Mouse (Mus musculus) small intestine, adult 2 months (tissue): ENCODE measurements around the gene Col6a1. TPM values are rescaled to one million over a fixed set of nuclear protein-coding genes. Genes with fewer than 3 reads are reported as not detected.

Experiments
- H3K27ac ChIP-seq: fragments of 200-500 bp; 2 replicates; pipeline ENCODE4 v1.5.1; 2012; ENCODE audit warnings: low read depth, low read length, control low read depth, inconsistent platforms; ENCODE audit not compliant: insufficient read depth
- H3K27me3 ChIP-seq: fragments of 200-500 bp; 2 replicates; pipeline ENCODE4 v1.6.1; 2012; ENCODE audit warnings: mild to moderate bottlenecking, moderate library complexity, low read length, inconsistent platforms; ENCODE audit not compliant: control insufficient read depth, insufficient read depth
- H3K36me3 ChIP-seq: fragments of 200-500 bp; 2 replicates; pipeline ENCODE4 v1.6.1; 2012; ENCODE audit warnings: mild to moderate bottlenecking, low read length, control low read depth, inconsistent platforms; ENCODE audit not compliant: control insufficient read depth, insufficient read depth
- H3K4me1 ChIP-seq: fragments of 200-500 bp; 2 replicates; pipeline ENCODE4 v1.6.1; 2012; ENCODE audit warnings: low read length, inconsistent platforms, mixed read lengths; ENCODE audit not compliant: control insufficient read depth, insufficient read depth, insufficient read length
- H3K4me3 ChIP-seq: fragments of 200-500 bp; 2 replicates; pipeline ENCODE4 v1.5.1; 2012; ENCODE audit warnings: low read depth, mild to moderate bottlenecking, control low read depth, inconsistent platforms, low read length, moderate library complexity
- CTCF ChIP-seq: fragments of 200-500 bp; IDR thresholded peaks from 2 replicates; pipeline ENCODE4 v1.5.1; 2012; ENCODE audit warnings: low read depth, mild to moderate bottlenecking, control low read depth, inconsistent platforms, low read length, moderate library complexity, mixed read lengths; ENCODE audit not compliant: insufficient replicate concordance, insufficient read length; ENCODE audit errors: extremely low read depth
- POLR2A ChIP-seq: fragments of 200-500 bp; IDR thresholded peaks from 2 replicates; pipeline ENCODE4 v1.6.1; 2012; ENCODE audit warnings: low read depth, mild to moderate bottlenecking, control low read depth, inconsistent platforms, low read length, moderate library complexity
- WGBS: fragments of 180-500 bp; shearing (Covaris S2); methylation state at CpG from one replicate; pipeline ENCODE4 v1.1.7; 2018; 5-methylcytosine and 5-hydroxymethylcytosine counted together
- polyA plus RNA-seq: library from polyadenylated mRNA; depleted of rRNA; stranded (reverse); fragments of >200 nt; gene quantifications from 2 replicates; pipeline ENCODE4 v1.2.3, GENCODE M21; 2012

Gene Col6a1
- polyA plus RNA-seq, 1 experiment, result 106 TPM

- Histone ChIP-seq H3K4me1 (no peaks in the 10 kb centered on the region), H3K4me3 (no peak overlapping the region), H3K36me3 (no peaks in the 10 kb centered on the region; the same call in 1 of the 2 replicates), H3K27me3 (no peaks in the 10 kb centered on the region), H3K27ac (no peak overlapping the region)
- 72% methylated on average over 7 of the region's 7 CpGs for WGBS
- no peak for TF ChIP-seq POLR2A
- TF ChIP-seq CTCF, result no peak
Observed at GRCm38 (mm10) chr10:76714303-76714702, 11.7 kb downstream of the Col6a1 start.

GRCm38 (mm10) chr10:76712500-76712899, 13.5 kb downstream of the Col6a1 start:
- H3K36me3 ChIP-seq, result no peaks in the 10 kb centered on the region; the same call in 1 of the 2 replicates
- 78% methylated on average over 3 of the region's 3 CpGs for WGBS
- TF ChIP-seq POLR2A (no peak), CTCF (no peak)

GRCm38 (mm10) chr10:76711331-76711730, 14.6 kb downstream of the Col6a1 start:
- no peak overlapping the region for H3K27ac ChIP-seq
- H3K27me3 ChIP-seq, result no peaks in the 10 kb centered on the region
- 92% methylated on average over 16 of the region's 16 CpGs for WGBS
- TF ChIP-seq POLR2A (no peak), CTCF (no peak)
- no peaks in the 10 kb centered on the region for H3K4me1 ChIP-seq
- no peak overlapping the region for H3K4me3 ChIP-seq
- no peaks in the 10 kb centered on the region; the same call in 1 of the 2 replicates for H3K36me3 ChIP-seq

More at GRCm38 (mm10) chr10:76712500-76712899, 13.5 kb downstream of the Col6a1 start:
- Histone ChIP-seq H3K4me3 (no peak overlapping the region), H3K4me1 (no peaks in the 10 kb centered on the region), H3K27ac (no peak overlapping the region), H3K27me3 (no peaks in the 10 kb centered on the region)

- WGBS, result 66% methylated on average over 3 of the region's 3 CpGs
- no peak for TF ChIP-seq CTCF
- TF ChIP-seq POLR2A, result no peak
- H3K4me3 ChIP-seq, result no peak overlapping the region
- H3K4me1 ChIP-seq, result no peaks in the 10 kb centered on the region
- no peaks in the 10 kb centered on the region for H3K27me3 ChIP-seq
- H3K27ac ChIP-seq, result no peak overlapping the region
- no peaks in the 10 kb centered on the region for H3K36me3 ChIP-seq
Observed at GRCm38 (mm10) chr10:76708465-76708864, 17.5 kb downstream of the Col6a1 start.

- Histone ChIP-seq H3K27me3 (no peaks in the 10 kb centered on the region), H3K36me3 (no peaks in the 10 kb centered on the region), H3K4me3 (no peak overlapping the region), H3K4me1 (no peaks in the 10 kb centered on the region), H3K27ac (no peak overlapping the region)
- TF ChIP-seq POLR2A (no peak), CTCF (no peak)
- WGBS, result 91% methylated on average over 1 of the region's 1 CpGs
Observed at GRCm38 (mm10) chr10:76707584-76707983, 18.4 kb downstream of the Col6a1 start.

- 75% methylated on average over 2 of the region's 2 CpGs for WGBS
- no peaks in the 10 kb centered on the region for H3K36me3 ChIP-seq
- no peaks in the 10 kb centered on the region for H3K27me3 ChIP-seq
- no peak for TF ChIP-seq CTCF
- no peak for TF ChIP-seq POLR2A
- no peak overlapping the region for H3K4me3 ChIP-seq
- H3K4me1 ChIP-seq, result no peaks in the 10 kb centered on the region
- no peak overlapping the region for H3K27ac ChIP-seq
Observed at GRCm38 (mm10) chr10:76707001-76707400, 19.0 kb downstream of the Col6a1 start.

- Histone ChIP-seq H3K27me3 (no peaks in the 10 kb centered on the region), H3K4me3 (no peak overlapping the region), H3K27ac (no peak overlapping the region), H3K4me1 (no peaks in the 10 kb centered on the region), H3K36me3 (no peaks in the 10 kb centered on the region)
- TF ChIP-seq POLR2A (no peak), CTCF (no peak)
- 66% methylated on average over 3 of the region's 3 CpGs for WGBS
Observed at GRCm38 (mm10) chr10:76704358-76704757, 21.6 kb downstream of the Col6a1 start.

- Histone ChIP-seq H3K36me3 (no peaks in the 10 kb centered on the region), H3K4me3 (no peak overlapping the region), H3K27me3 (no peaks in the 10 kb centered on the region), H3K4me1 (no peaks in the 10 kb centered on the region), H3K27ac (no peak overlapping the region)
- 75% methylated on average over 2 of the region's 2 CpGs for WGBS
- no peak for TF ChIP-seq POLR2A
- no peak for TF ChIP-seq CTCF
Observed at GRCm38 (mm10) chr10:76701446-76701845, 24.5 kb downstream of the Col6a1 start.
